Mouse (Mus musculus) heart, adult 2 months (tissue): ENCODE data around the gene Ptchd3. TPM values are rescaled to one million over a fixed set of nuclear protein-coding genes. Genes with fewer than 3 reads are reported as not detected.
A peak's percentile ranks its signal among the peaks of the same experiment; 100 is the strongest.

ENCODE experiments used
- DNase-seq, 2 experiments: peaks; one replicate each; pipeline ENCODE4 v3.0.0; 2021
- H3K27ac ChIP-seq: fragments of 200-600 bp; 2 replicates; pipeline ENCODE4 v1.8.1; 2022
- H3K27me3 ChIP-seq: fragments of 200-500 bp; 2 replicates; pipeline ENCODE4 v1.6.1; 2012; ENCODE audit warnings: mild to moderate bottlenecking, low read length, inconsistent platforms, mixed read lengths; ENCODE audit not compliant: control insufficient read depth, insufficient read depth
- H3K36me3 ChIP-seq: fragments of 200-500 bp; 2 replicates; pipeline ENCODE4 v1.6.1; 2012; ENCODE audit warnings: low read length, inconsistent platforms; ENCODE audit not compliant: control insufficient read depth, insufficient read depth
- H3K4me1 ChIP-seq: fragments of 200-500 bp; 2 replicates; pipeline ENCODE4 v1.6.1; 2011; ENCODE audit warnings: low read length; ENCODE audit not compliant: control insufficient read depth, insufficient read depth
- H3K4me3 ChIP-seq: fragments of 200-600 bp; 2 replicates; pipeline ENCODE4 v1.8.1; 2022
- H3K79me2 ChIP-seq: fragments of 200-500 bp; replicated peaks from 2 replicates; pipeline ENCODE4 v1.6.1; 2012; ENCODE audit warnings: mild to moderate bottlenecking, inconsistent platforms, low read length, moderate library complexity, mixed read lengths; ENCODE audit not compliant: control insufficient read depth, insufficient read depth
- H3K9ac ChIP-seq: fragments of 200-500 bp; 2 replicates; pipeline ENCODE4 v1.6.1; 2012; ENCODE audit warnings: low read depth, mild to moderate bottlenecking, control low read depth, inconsistent platforms, low read length, mixed read lengths
- CTCF ChIP-seq: fragments of 200-600 bp; IDR thresholded peaks from 2 replicates; pipeline ENCODE4 v1.8.1; 2022; ENCODE audit warnings: antibody characterized with exemption, mild to moderate bottlenecking, moderate library complexity
- EP300 ChIP-seq: fragments of 200-500 bp; IDR thresholded peaks from 2 replicates; pipeline ENCODE4 v1.6.1; 2011; ENCODE audit warnings: low read depth, low read length, control low read depth; ENCODE audit not compliant: insufficient read depth
- POLR2A ChIP-seq: fragments of 200-500 bp; IDR thresholded peaks from 2 replicates; pipeline ENCODE4 v1.6.1; 2011; ENCODE audit warnings: mild to moderate bottlenecking, low read depth, low read length, control low read depth; ENCODE audit not compliant: insufficient read depth
- WGBS: fragments of 180-500 bp; shearing (Covaris S2); methylation state at CpG from one replicate; pipeline ENCODE4 v1.1.7; 2018; 5-methylcytosine and 5-hydroxymethylcytosine counted together
- intact Hi-C: fragments of 180-260 bp; cut with DNase I; formaldehyde crosslinking; loops from one replicate; pipeline ENCODE4 v1.15.1; 2025
- long read RNA-seq: library from polyadenylated mRNA; stranded (forward); transcript quantifications from one replicate; pipeline ENCODE4 v2.0.0, GENCODE M21; 2021
- polyA plus RNA-seq: library from polyadenylated mRNA; depleted of rRNA; stranded (reverse); fragments of >200 nt; gene quantifications from 2 replicates; pipeline ENCODE4 v1.2.3, GENCODE M21; 2012; rRNA removed
- total RNA-seq, 2 experiments: library from RNA; stranded (reverse); gene quantifications; 2 replicates each; pipeline ENCODE4 v1.2.3; 2021

Ptchd3 gene
- total RNA-seq (under 1 TPM; 0.18 to 0.21 TPM), polyA plus RNA-seq (0.12 and 0.31 TPM in 2 replicates)
- long read RNA-seq = 0 reads

GRCm38 (mm10) chr11:121829947-121830346 is at the start of gene Ptchd3:
TSS of gene Ptchd3 (plus strand) at chr11:121830247.
- intact Hi-C loops = no loop called here
- Histone ChIP-seq H3K79me2 (no peaks in the 10 kb centered on the region), H3K4me1 (no peaks in the 10 kb centered on the region), H3K36me3 (no peaks in the 10 kb centered on the region), H3K4me3 (no peak within 1 kb of the TSS), H3K27ac (no peak within 1 kb of the TSS), H3K27me3 (no peaks in the 10 kb centered on the region; the same call in 1 of the 2 replicates), H3K9ac (no peak within 1 kb of the TSS)
- no peak for DNase-seq
- TF ChIP-seq CTCF (no peak), EP300 (no peak), POLR2A (no peak)
- 64% methylated on average over 18 of the region's 18 CpGs for WGBS

DNA sequence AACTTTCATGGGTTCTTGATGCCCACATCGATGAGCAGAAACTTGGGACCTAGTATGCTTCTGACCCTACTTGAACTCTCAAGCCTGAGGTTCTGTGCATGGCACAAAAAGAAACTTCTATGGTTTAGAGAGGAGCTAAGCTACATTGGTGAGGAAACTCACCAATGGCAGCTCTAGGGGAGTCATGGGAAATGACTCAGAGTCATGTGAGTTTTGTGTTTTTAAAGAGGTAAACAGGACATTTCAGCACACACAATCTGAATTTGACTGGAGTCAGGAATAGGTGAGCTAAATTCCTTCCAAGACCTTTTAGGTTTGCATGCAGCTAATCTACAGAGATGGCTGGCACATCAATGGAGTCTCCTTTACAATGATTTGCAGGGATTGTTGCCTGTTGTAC is 48.2 kb upstream of the Ptchd3 start:
- no peaks in the 10 kb centered on the region for H3K36me3 ChIP-seq
- WGBS = 85% methylated on average over 1 of the region's 1 CpGs
- no peaks in the 10 kb centered on the region for H3K79me2 ChIP-seq
- intact Hi-C loops = no loop called here
- no peak overlapping the region for H3K27ac ChIP-seq
- H3K4me1 ChIP-seq = no peaks in the 10 kb centered on the region
- DNase-seq = no peak
- H3K9ac ChIP-seq = no peak overlapping the region
- TF ChIP-seq CTCF (no peak), EP300 (no peak), POLR2A (no peak)
- no peaks in the 10 kb centered on the region for H3K27me3 ChIP-seq
- no peak overlapping the region for H3K4me3 ChIP-seq

DNA sequence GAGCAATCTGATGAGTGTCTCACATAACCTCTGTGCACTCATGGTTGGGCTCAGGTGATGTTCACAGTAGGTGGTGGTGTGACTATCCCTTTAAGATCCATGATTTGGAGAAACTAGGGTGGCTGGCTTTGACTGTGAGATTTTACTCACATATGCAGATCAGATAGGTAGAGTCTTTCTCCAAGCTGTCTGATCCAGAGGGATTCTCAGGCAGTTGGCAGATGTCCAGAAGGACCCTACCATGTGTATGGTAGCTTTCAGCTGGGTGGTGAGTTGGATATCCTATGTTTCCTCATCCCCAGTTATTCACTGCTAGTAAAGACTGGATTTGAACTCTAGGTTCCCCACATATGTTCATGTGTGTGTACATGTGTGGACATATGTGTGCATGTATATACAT is 42.6 kb upstream of the Ptchd3 start:
- no peaks in the 10 kb centered on the region for H3K27me3 ChIP-seq
- no peak overlapping the region for H3K4me3 ChIP-seq
- peaks cover 15% of the 10 kb centered on the region for H3K4me1 ChIP-seq
- no peak for DNase-seq
- H3K9ac ChIP-seq = no peak overlapping the region
- peaks cover 16% of the 10 kb centered on the region for H3K36me3 ChIP-seq
- no peak overlapping the region for H3K27ac ChIP-seq
- intact Hi-C loops = no loop called here
- no peaks in the 10 kb centered on the region for H3K79me2 ChIP-seq
- TF ChIP-seq CTCF (no peak), POLR2A (no peak), EP300 (no peak)

GRCm38 (mm10) chr11:121789566-121789965 is 40.5 kb upstream of the Ptchd3 start:
- DNase-seq = no peak
- intact Hi-C loops = no loop called here
- 81% methylated on average over 3 of the region's 3 CpGs for WGBS

GRCm38 (mm10) chr11:121790671-121791094 is 39.4 kb upstream of the Ptchd3 start:
- no peaks in the 10 kb centered on the region for H3K79me2 ChIP-seq
- intact Hi-C loops = no loop called here
- DNase-seq = peak; percentile 70 to 87
- no peak overlapping the region for H3K4me3 ChIP-seq
- WGBS = 41% methylated on average over 2 of the region's 2 CpGs
- peaks cover 20% of the 10 kb centered on the region for H3K36me3 ChIP-seq
- H3K27ac ChIP-seq = peak overlapping the region; percentile 82
- no peaks in the 10 kb centered on the region for H3K27me3 ChIP-seq
- peak; percentile 86; the same call in 1 of the 2 replicates for TF ChIP-seq EP300
- TF ChIP-seq CTCF = no peak
- peak; percentile 38; the same call in 1 of the 2 replicates for TF ChIP-seq POLR2A
- H3K9ac ChIP-seq = no peak overlapping the region
- H3K4me1 ChIP-seq = peaks cover 27% of the 10 kb centered on the region

More at GRCm38 (mm10) chr11:121789566-121789965, 40.5 kb upstream of the Ptchd3 start:
- no peak for TF ChIP-seq EP300
- no peak for TF ChIP-seq POLR2A
- TF ChIP-seq CTCF = no peak
- H3K4me3 ChIP-seq = no peak overlapping the region
- H3K9ac ChIP-seq = no peak overlapping the region
- H3K4me1 ChIP-seq = peaks cover 20% of the 10 kb centered on the region
- peaks cover 18% of the 10 kb centered on the region for H3K36me3 ChIP-seq
- H3K79me2 ChIP-seq = no peaks in the 10 kb centered on the region
- H3K27ac ChIP-seq = peak overlapping the region; percentile 82; the same call in 1 of the 2 replicates
- H3K27me3 ChIP-seq = no peaks in the 10 kb centered on the region

- peaks cover 27% of the 10 kb centered on the region for H3K4me1 ChIP-seq
- H3K27ac ChIP-seq = peak overlapping the region; percentile 82
- intact Hi-C loops = no loop called here
- WGBS = 60% methylated on average over 3 of the region's 3 CpGs
- no peak overlapping the region for H3K4me3 ChIP-seq
- H3K36me3 ChIP-seq = peaks cover 20% of the 10 kb centered on the region
- H3K79me2 ChIP-seq = no peaks in the 10 kb centered on the region
- H3K9ac ChIP-seq = no peak overlapping the region
- no peak for TF ChIP-seq EP300
- no peak for TF ChIP-seq CTCF
- TF ChIP-seq POLR2A = no peak
- DNase-seq = no peak
- no peaks in the 10 kb centered on the region for H3K27me3 ChIP-seq
Measured at GRCm38 (mm10) chr11:121791446-121791845, 38.6 kb upstream of the Ptchd3 start.
